Mouse (Mus musculus): ENCODE results near the gene Zglp1.
A peak's percentile ranks its signal among the peaks of the same experiment; 100 is the strongest.

The Zglp1 gene

DNA sequence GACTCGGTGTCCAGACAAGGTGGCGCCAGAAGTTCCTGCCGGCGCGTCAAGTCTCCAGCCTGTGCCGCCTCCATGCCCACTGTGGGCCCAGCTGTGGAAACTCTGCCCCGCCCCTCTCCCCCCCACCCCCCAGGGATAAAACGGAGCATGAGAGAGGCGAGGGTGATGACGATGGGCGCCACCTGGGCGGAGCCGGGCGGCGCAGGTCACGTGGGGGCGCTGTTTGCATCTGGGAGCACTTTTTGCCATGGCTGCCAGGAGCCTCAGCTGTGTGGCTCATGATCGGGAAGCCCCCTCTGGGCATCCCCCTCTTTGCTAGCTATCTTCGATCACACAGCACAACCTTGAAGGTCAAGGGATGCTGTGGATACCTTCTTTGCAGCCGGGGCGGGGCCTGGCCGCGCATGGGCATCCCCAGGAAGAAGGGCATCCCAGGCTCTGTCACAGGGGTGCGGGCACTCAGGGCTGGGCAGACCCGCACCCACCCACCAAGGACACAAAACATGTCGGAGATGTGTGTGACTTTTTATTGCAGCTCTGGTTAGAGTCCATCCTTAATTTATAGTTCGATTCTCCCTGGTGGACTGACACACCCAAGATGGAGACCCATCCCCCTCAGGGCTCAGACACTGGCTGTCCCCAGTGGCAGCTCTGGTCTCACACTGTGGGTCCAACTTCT, at the start of gene Zglp1:
Gene Zglp1, minus strand, starts transcription at position 88 of the 679 bp plus-strand sequence.
- DNase-seq (ENCODE audit: low spot score in 2 of 2): no peak

DNA sequence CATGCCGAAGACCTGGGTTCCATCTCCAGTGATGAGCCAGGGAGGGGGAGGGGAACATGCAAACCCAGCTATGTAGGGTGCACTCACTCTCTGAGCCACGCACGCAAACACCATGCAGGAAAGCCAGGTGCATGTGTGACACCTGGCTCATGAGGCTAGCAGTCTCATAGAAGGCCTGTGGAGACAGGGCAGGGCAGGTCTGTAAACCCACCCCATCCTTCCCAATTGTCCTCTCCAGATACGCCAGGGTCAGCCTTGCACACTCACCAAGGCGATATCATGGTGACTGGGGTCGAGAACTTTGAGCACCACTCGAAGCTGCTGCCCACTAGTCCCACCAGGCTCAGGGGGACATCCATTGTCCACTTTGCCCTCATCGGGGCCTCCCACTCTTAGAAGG, 48.2 kb upstream of the Zglp1 start:
- no peak for DNase-seq (ENCODE audit: low spot score in 2 of 2)

DNA sequence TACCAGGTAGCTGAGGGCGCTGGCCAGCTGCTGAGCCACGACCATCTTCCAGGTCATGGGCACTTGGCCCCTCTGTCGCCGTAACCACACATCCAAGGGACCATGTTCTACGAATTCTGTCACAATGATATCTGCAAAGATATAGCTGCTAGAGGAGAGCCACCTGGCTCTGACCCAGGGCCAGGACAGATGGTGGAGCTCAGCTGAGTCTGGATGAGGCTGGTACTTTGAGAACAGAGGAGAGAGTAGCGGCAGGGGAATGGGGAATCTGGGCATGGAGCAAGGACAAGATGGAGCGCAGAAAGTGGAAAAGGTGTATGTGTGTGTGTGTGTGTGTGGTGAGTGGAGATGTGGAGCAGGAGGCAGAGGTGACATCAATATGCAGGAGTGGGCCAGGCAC, 47.3 kb upstream of the Zglp1 start:
- no peak for DNase-seq (ENCODE audit: low spot score in 2 of 2)

DNA sequence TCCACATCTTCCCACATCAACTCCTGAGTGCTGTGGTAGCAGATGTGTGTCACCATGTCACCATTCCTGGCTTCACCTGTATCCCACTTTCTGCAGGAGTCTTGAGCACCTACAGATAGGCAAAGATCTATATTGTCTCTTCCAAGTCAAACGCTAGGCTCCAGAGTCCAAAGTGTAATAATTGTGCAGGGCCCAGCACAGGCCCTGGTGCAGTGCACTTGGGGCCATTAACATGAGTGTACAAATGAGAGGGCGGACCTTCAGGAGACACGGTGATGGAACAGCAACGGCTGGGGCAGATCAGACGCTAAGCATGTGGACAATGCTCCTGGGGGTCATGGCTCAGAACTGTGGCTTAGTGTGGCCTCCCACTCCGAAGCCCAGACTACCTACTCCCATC, 46.9 kb upstream of the Zglp1 start:
- DNase-seq (ENCODE audit: low spot score in 2 of 2): no peak

DNA sequence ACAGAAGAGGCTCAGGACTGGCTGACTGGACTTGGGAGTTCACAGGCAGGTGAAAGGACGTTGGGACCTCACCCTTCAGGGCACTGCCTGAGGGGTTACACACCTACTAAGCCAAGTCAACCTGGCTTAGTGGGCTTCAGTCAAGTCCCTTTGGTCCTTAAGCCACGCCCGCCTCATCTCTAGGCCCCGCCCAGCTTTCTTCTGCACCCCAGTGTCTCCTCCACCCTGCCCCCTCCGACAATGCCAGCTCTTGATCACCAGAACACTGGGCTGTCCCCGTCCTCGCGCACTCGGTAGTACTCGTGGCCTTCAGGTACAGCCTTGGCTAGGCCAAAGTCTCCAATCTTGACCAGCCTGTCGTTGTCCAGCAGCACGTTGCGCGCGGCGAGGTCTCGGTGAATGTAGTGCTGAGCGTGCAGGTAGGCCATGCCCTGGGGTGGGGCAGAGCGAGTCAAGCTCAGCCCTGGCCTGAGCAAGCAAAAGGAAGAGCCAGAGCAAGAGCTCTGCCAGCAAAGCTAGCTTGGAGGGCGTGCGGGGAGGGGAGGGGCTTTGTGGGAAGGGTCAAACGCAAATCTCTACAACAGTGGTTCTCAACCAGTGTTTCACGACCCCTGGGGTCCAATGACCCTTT, 40.8 kb upstream of the Zglp1 start:
- DNase-seq (ENCODE audit: low spot score in 2 of 2): no peak

DNA sequence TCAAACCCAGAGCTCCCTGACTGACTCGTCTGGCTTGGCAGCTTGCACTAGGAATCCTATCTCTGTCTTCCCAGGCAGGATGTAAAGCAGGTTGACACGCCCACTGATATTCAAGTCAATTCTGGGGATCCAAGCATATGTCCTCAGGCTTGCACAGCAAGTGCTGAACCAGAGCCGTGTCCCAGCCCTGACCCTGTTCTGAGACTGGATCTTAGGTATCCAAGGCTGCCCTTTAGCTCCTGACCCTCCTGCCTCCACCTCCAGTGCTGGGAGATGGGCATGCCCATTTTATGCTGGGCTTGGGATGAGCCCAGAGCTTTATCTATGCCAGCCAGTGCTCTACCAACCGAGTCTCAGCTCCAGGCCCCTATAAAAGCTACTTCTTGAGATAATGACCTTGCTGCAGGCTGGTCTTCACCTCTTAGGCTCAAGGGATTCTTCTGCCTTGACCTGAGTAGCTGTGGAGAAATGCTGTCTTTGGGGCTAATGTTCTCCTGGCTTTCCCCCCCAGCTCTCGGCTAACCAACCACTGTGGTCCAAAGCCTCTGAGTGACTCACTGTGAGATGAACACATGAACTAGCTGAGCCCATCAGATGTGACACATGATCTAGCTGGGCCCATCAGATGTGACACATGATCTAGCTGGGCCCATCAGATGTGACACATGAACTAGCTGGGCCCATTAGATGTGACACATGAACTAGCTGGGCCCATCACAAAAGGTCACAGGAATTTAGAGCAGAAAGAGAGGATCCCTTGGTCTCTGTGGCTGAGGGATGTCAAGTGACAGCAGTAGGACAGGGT, 39.1 kb upstream of the Zglp1 start:
- no peak for DNase-seq (ENCODE audit: low spot score in 2 of 2)

DNA sequence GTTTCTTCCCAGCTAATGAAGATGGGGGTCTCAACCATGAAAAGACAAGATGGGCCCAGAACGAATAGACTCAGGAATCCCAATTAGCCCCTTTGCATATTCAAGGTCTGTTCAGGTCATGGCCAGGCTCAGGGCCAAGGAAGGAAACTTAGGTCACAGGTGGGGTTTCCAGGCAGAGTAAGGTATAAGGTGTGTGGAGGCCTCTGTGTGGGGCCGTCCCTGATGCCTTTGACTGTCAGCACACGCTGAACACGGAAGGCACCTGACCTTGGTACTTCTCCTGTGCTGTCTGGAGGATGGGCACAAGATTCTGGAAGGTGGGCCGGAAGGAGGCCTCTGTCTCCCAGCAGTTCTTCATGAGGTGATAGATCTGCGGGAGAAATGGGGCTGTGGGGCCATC, 37.9 kb upstream of the Zglp1 start:
- no peak for DNase-seq (ENCODE audit: low spot score in 2 of 2)

DNA sequence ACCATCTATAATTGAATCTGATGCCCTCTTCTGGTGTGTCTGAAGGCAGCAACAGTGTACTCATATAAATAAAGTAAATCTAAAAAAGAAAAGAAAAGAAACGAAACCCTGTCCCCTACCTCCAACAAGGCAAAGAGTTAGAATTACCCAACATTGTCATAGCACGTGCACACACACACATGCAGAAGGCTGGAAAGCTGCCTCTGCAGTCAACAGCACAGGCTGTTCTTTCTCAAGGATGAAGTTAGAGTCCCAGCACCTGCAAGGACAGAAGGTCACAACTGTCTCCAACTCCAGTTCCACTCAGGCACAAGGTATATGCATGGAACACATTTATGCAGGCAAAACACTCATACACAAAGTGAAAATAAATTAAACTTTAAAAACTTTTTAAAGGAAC, 35.2 kb upstream of the Zglp1 start:
- no peak for DNase-seq (ENCODE audit: low spot score in 2 of 2)

DNA sequence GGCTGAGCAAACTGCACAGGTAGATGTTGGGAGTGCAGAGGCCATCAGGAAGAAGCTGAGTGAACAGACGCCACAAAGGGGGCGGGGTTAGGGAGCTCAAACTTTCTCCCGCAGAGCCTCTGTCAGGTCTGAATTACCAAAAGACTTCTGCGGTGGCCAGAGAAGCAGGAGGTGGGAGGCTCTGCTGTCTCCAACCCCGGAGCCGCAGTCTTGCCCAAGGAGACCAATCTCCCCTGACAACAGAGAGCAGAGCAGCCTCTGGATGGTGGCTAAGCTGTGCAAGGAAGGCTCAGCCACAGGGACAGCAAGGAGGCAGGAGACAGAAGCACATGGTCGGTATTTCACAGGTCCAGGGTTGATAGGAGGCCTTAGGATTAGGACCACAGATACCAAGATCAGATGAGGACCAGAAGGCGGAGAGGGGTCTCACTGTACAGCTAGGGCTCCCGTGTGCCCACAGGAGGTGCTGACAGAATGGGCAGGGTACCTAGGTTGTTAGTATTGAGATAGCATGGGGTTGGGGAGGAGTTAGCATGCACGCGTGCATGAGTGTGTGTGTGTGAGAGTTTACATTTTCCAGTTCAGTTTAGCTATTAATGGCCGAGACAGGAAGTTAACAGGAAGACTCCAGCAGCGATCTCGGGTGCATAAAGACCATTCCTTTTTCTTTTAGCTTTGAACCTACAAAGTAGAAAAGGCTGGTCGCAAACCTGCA, 33.7 kb upstream of the Zglp1 start:
- no peak for DNase-seq (ENCODE audit: low spot score in 2 of 2)

DNA sequence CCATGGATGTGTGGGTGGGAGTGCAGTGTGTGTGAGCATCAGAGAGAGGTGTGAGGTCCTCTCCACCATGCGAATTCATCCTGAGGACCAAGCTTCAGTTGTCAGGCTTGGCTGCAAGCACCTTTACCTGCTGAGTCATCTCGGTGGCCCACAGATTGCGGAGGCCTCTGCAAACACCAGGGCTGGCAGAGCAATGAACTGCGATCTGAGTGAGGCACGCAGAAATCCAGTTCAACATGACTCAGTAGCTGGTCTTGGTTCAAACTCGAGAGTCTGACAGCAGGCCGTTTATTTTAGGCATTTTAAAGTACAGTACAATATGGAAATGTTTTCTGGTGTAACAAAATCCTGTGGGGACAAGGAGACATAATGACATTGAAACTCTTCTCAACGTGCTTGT, 30.9 kb upstream of the Zglp1 start:
- DNase-seq (ENCODE audit: low spot score in 2 of 2): no peak

DNA sequence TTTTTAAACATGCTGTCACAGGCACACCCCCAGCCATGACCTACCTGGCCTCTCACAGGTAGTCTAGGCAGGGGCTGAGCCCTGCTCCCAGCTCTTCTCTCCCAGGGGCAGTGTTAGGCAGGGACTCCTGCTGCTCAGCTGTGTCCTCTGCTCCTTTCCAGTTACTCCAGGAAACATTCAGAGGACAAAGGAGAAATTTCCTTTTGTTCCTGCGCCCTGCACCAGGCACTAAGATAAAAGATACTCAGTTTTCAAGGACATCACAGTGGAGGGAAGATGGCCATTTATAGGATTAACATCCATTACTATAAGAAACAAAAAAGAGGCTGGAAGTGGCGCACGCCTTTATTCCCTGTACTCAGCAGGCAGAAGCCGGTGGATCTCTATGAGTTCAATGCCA, 29.1 kb upstream of the Zglp1 start:
- DNase-seq (ENCODE audit: low spot score in 2 of 2): no peak

DNA sequence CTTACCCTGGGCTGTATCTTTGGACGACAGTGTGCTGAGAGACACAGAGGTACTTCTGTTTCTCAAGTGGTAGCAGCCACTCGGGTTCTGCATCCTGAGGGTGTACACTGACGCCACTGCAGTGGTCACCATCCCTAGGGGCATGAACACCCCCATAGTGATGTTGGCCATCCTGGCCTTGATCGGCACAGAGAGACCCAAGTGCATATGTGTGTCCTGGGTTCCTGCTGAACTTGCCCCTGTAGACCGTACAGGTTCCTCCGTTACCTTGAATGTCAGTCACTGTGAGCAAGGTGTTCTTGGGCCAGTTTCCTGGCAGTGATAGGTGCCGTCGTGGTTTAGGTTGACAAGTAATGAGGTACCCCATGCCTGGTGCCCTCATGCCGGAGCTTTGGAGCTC, 26.5 kb upstream of the Zglp1 start:
- no peak for DNase-seq (ENCODE audit: low spot score in 2 of 2)

DNA sequence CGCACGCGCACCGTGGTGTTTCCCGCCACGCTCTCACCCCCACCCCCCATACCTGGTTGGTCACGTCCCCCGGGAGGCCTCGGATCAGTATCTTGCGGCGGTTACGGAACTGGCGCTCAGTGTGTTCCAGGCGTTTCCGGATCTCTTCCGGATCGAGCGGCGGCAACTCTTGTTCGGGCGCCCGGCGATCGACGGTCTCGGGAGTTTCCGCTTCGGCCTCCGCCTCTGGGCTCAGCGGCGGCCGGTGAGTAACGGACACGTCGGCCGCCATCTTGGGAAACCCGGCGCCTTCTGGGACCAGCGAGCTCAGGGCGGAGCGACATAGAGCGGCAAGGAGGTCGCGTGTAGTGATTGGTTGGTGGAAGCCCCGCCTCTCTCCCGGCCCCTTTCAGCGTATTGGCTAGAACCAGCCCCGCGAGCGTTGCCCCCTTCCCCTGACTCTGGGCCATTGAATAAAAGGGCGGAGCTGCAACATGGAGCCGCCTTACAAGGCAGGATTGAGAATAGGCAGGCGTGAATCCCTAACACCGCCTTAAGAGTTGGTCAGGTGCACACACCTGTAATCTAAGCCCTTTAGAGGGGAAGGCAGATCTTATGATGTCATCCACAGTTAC, 24.9 kb upstream of the Zglp1 start, which contains the start of the genes Gm38431 and Raver1:
Gene Gm38431, minus strand, starts transcription at position 291 of the 614 bp plus-strand sequence.
Gene Raver1, minus strand, starts transcription at position 302 of the 614 bp plus-strand sequence.
- DNase-seq (ENCODE audit: low spot score in 2 of 2): peak; percentile 99

DNA sequence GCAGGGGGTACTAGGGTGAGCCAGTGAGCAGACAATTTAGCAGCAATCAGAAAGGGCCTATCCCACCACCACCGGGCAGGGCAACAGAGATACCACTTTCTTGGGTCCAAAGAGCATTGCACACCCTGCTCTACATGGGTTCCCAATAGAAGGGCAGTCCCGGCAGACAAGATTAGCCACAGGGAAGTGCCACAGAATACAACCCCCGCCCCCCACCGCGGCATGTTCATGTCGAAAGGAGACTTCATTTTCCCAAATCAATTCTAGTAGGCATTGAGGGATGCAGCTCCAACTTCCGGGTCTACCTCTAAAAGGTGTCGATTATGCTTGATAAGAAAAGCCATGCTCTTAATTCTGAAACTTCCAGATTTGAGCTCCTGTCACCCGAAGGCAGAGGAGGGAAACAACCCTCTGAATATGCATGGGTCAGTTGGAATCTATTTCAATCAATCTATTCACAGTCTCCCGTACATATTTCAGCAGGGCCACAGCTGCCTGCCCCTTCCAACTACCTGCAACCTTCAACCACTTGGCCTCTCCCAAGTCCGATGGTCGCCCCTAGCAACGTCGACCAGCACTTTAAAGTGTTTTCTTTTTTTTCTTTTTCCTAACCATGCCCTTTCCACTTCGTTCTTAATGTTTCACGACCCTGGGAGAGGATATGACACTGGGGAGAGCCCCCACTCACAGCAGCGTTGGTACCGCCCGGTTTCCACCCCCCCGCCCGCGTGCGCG, 24.2 kb upstream of the Zglp1 start:
- no peak for DNase-seq (ENCODE audit: low spot score in 2 of 2)

DNA sequence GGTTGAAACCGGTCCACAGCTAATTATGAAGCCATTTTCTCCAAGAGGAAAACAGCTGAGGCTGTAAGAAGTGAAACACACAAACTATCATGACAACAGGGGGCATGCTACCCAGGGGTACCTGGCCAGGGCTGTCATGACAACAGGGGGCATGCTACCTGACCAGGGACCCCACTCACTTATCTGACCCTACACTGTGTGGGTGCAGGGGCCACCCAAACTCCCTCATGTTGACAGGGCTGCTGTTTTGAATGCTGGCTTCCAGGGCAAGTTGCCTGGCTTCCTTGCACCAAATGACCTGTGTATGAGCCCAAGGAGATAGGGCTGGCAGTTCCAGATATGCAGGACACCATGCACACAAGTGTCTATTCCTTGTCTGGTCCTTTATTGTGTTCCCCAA, 23.6 kb upstream of the Zglp1 start:
- no peak for DNase-seq (ENCODE audit: low spot score in 2 of 2)

DNA sequence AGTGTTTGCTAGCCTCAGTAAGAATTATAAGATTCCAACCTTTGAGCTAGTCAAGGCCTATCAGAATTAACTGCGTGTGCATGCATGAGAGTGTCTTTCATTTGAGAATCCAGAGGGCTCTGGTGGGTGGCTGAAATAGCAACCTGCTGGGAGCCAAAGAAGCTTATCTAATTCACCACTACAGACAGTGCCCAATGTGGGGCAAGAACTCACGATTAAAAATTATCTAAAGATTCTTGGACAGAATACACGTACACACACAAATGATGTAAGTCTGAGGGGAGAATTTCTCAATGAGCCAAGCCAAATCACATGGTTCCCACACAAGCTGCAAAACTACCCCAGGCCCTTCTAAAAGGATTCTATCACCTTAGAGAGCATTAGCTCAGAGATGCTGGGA, 16.4 kb upstream of the Zglp1 start:
- no peak for DNase-seq (ENCODE audit: low spot score in 2 of 2)

DNA sequence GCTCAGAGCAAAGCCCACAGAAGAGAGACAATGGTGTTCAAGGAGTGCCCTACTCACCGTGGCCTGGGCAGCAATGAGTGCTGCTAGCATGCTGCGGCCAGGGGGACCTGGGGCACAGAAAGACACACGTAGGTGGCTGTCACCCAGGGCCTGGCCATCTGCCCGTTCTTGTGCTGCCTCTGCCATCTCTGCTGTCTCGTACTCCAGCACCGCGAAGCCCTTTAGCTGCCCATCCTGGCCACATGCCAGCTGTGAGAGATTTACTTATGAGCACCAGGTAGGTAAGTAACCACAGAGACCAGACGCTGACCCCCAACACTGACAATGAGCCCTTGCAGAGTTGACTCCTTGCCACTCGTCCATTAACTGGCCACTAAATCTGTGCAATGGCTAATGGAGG, 14.2 kb upstream of the Zglp1 start:
- no peak for DNase-seq (ENCODE audit: low spot score in 2 of 2)

DNA sequence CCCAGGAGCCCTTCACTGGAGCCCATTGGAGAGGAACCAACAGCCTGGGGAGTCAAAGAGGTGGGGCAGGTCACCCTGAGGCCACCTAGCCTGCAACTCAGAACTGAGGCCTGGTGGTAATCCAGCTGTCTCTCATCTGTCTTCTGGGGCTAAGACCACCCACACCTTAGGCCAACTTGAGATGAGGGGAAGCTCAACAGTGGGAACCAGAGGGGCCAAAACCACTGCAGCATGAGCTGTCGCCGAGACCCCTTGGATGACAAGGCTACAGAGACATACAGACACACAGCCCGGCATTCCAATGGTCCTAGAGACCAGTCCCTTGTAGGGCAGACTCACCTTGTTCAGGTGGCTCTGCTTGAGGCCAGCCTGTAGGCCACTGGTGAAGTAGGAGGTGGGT, 8.7 kb upstream of the Zglp1 start:
- DNase-seq (ENCODE audit: low spot score in 2 of 2): peak in 1 of 2 experiments; percentile 26

DNA sequence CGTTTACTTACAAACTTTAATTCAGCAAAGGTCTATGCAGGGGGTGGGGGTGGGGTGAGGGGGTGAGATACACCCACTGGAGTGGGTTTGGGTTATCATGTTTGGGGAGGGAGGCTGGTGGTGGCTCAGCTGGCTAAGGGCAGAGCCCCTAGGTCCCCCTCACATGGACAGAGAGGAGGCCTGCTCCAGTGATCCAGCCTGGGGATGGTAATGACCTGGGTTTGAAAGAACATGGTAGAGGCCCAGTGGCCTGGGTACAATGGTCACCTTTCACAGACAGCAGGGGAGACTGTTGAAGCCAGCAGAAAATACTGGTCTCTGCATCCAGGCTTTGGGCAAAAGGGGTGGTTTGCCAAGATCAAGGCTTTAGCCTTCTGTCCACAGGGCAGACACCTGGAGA, 7.3 kb upstream of the Zglp1 start:
- peak; percentile 16 to 38 for DNase-seq (ENCODE audit: low spot score in 2 of 2)

DNA sequence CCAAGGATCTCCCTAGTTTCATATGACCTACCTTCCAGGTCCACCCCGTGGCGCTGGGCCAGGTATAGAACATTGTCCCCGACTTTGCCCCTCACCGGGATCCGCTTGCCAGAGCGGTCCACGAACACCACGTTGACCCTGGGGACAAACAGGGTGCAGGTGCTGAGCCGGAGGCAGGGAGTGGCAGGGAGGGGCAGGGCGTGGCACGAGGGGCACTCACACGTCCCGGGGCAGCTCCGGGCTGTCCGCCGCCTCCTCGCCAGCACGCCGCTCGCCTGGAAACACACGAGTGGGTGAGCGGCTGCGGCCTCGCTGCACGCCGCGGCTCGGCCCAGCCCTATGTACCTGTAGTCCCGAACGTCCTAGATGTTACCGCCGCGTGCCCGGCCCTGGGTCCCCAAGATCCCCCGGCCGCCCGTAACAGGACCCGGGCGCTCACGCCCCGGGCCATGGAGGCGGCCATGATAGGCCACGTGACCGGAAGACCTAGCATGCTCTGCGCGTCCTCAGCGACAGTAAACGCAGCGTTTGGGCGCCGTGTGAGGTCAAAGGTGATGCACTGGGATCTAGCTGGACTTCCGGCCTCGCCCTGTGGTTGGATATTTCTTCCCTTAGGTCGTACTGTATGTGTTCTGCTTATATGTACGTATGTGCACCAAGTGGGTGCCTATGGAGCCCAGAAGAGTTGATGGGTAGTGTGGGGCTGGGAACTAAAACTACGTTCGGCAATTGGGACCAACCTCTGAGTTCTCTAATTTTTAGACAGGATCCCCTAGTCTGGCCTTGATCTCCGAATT, 6.3 kb upstream of the Zglp1 start, which contains the start of the genes Gm49373 and Fdx1l:
Gene Gm49373, minus strand, starts transcription at position 53 of the 797 bp plus-strand sequence.
Gene Fdx1l, minus strand, starts transcription at position 571 of the 797 bp plus-strand sequence.
- peak; percentile 96 for DNase-seq (ENCODE audit: low spot score in 2 of 2)
